Mouse (Mus musculus) ovary, postnatal 10 days (tissue): Measurements from ENCODE around the gene Wdr48.

Experiments used
- DNase-seq: peaks from one replicate; pipeline ENCODE4 v3.0.0; 2022; ENCODE audit warnings: low spot score

Gene Wdr48

DNA sequence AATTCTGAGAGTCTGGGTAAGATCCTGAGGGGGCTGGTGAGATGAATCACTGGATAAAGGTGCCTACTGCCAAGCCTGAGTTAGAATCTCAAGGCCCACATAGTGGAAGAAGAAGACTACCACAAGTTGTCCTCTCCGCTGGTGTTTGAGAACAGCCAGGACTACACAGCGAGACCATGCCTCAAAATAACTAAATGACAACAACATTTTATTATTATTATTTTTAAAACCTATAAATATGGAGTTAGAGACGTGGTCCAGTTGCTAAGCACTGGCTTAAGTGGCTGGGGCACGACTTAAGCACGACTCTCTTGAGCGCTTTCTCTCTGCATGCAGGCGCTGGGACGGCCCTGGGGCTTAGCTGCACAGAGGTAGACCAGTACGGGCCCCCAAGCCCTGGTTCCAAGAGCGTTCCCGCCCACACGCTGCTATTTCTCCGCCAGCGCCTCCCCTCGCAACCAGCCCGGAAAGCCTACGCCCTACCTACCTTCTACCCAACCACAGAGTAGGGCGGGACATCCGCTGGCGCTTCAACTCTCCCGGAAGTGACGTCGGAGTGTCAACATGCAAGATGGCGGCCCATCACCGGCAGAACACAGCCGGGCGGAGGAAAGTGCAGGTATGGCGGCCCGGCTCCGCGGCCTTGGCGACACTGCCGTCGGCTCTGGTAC, at the start of gene Wdr48:
Wdr48 (plus strand) TSS at position 540 of the 671 bp plus-strand sequence.
- peak; percentile 89 for DNase-seq

GRCm38 (mm10) chr9:119847187-119847586, 47.5 kb upstream of the Wdr48 start:
- DNase-seq = no peak

GRCm38 (mm10) chr9:119848671-119849070, 46.0 kb upstream of the Wdr48 start:
- no peak for DNase-seq

DNA sequence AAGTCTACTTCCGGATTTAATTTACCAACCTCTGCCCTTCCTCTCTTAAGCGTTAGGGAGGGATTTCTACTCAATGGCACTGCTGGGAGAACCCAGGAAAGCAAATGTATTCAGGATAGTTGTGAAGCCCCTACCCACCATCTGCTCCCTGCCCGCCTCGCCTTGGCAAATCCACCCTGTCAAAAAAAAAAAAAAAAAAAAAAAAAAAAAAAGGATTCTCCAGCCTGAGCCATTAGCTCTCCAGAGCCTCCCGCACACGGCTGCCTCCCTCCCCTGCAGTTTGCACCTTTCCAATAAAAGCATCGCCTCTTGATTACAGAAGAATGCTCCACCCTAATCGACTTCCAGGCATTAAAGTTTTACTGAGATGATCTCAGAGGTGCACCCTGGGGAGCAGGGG, 45.5 kb upstream of the Wdr48 start:
- DNase-seq = no peak

DNA sequence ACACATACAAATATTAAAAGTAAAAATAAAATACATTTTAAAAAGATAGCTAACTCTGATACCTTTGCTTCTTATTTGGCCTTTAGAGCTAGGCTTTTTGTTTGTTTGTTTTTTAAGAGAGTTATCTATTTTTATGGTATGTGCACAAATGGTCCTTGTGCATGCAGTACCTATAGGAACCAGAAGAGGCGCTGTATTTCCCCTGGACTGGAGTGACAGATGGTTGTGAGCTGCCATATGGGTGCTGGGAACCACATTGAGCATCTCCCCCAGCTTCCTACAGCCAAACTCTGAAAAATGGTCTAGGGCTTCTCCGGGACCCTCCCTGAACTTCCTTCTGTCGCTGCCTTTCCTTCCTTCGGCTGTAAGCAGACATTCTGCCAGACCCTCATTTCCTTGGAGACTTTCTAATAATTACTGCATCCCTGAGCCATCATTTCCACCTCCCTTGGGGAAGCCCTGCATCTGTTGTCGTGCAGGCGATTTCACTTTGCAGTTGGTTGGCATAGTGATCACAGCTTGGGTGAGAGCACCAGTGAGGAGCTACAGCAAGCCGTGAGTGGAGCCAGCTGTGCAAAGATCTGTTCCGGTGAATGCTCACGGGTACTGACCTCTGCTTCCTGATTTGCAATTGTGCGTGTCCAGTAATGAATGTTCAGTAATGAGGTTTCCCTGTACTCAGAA, 42.2 kb upstream of the Wdr48 start:
- no peak for DNase-seq

DNA sequence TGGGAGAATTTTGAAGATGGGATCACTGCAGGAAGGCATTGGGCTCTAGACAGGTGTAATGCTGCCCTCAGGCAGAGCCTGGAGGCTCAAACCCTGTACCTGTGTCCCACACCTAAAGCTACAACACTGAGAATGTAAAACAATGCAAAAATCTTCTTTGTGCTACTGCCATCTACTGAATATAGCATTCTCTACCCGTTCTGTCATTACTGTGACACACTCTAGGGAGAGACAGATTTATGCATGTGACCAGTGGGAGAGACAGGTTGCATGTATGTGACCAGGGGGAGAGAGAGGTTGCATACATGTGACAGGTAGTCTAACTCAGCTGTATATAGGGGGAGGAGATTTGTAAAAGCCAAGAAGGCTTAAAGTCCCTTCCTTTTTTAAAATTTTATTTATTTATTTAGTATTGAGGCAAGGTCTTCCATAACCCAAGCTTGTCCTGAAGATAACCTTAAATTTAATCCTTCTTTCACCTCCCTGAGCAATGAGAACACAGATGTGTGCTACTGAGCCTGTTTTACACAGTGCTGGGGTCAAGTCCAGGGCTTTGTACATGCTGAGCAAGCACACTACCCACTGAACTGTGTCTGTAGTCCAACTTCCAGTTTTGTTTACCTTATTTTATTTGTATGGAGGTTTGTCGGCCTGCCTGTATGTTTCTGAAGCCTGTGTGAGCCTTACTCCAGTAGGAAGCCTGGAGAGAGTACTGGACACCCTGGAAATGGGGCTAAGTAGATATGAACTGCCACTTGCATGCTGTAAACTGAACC, 41.4 kb upstream of the Wdr48 start:
- no peak for DNase-seq

GRCm38 (mm10) chr9:119854170-119854569, 40.5 kb upstream of the Wdr48 start:
- no peak for DNase-seq

DNA sequence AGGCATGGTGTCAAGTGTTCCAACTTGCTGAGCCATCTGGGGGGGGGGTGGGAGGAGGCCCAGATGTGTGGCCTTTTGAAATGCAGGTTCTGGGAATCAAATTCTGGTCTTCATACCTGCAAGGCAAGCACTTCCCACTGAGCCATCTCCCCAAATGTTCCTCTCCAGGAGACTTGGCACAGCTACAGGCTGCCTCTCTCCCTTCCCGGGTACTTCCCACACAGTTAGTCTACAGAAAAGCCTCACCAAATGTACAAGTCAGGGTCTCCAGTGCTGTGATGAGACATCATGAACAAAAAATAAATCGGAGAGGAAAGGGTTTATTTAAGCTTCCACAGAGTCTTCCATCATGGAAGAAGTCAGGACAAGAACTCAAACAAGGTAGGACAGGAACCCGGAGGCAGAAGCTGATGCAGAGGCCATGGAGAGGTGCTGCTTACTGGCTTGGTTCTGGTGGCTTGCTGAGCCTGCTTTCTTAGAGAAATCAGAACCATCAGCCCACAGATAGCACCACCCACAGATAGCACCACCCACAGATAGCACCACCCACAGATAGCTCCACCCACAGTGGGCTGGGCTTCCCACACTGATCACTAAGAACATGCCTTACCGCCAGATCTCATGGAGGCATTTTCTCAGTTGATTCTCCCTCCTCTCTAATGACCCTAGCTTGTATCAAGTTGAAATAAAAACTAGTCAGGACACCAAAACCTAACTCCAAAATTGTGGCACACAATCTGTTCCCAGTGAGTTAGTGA, 7.4 kb upstream of the Wdr48 start:
- DNase-seq = no peak

DNA sequence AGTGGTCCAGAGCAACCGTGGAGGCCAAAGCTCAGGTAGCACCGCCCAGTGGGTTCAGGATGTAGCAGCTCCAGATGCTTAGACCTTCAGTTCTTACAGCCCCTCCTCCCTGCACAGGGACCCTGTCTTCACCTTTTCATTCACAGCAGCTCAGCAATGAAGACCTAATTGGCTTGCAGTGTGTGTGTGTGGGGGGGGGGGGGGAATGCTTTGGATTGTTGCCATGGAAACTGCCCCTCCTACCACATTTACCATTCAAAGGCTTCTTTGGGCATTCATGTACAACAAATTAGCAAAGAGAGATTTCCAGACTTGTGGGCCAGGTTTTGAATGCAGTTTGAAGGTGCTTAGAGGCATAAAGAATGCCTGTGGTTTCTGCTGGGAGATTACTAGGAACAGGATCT, 5.8 kb upstream of the Wdr48 start:
- DNase-seq = no peak

- no peak for DNase-seq
These were observed 5.2 kb upstream of the Wdr48 start for GRCm38 (mm10) chr9:119889446-119889845.

DNA sequence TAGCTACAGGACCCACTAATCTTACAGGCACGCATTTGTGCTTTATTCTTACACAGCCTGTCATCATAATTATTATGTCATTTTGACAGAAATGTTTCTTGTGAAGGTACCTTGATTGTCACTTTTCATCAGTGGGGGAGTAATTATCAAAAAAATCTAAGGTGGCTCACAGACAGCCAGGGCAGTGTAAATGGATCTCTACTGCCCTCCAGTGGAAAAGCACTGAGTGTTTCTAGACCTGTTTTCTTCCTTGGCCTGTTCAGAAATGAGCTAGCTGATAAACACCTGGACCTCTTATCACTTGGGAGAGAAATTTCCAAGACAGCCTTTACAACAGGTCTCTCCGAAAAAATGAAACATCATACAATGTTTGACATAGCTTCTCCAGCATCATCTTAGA, 4.0 kb upstream of the Wdr48 start:
- no peak for DNase-seq

DNA sequence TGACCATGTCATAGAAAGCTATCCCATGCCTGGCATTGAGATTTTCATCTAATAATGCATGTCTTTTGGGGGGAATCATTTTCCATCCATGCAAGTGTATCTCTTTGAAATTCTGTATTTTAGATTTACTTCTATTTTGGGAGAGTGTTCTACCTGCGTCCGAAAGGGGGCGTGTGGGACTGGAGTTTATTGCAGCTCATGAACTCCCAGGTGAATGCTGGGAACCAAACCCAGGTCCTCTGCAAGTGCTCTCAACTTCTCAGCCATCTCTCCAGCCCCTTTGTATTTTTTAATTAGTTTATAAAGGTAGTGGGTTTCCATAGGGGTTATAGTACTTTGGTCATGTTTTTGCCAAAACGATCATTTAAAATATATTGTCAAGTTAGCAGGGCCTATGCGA, 797 bp upstream of the Wdr48 start:
- DNase-seq = no peak

- DNase-seq = no peak
These were observed 503 bp downstream of the Wdr48 start for GRCm38 (mm10) chr9:119895040-119895721.

- no peak for DNase-seq
These were observed 4.8 kb downstream of the Wdr48 start for GRCm38 (mm10) chr9:119899446-119899845.

DNA sequence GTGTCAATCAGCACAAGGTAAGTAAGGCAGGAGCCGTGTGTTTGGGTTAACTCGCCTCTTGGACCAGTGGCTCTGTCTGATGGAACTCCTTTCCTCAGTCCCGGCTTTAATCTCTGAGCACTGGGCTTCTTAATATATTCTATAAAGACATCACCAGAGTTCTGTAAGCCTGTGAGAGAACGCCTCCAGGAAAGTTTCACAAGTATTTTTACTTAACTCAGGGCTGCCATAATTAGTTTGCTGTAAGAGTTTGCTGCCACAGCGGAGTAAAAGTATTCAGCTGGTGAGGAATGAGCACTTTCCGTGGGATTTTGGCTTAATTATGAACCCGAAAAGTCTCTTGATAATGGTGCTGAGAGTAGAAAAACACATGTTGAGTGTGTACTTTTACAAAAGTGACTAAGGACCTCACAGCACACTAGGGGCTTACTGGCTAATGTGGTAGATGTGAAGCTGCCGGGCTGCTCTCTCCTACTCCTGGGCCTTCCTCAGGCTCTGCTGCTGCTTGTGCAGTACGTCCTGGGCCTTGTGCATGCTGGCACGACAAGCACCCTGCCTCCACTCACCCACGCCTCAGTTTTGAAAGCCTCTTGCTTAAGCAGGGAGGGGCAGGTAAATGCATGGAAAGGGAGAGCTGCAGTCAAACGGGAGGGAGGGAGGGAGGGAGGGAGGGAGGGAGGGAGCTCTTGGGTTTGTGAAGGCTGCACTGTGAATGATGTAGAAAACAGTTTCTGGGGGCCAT, 7.9 kb downstream of the Wdr48 start:
- DNase-seq = no peak

GRCm38 (mm10) chr9:119908708-119909107, 14.0 kb downstream of the Wdr48 start:
- no peak for DNase-seq

- DNase-seq = no peak
These were observed 15.3 kb downstream of the Wdr48 start for GRCm38 (mm10) chr9:119909931-119910330.

DNA sequence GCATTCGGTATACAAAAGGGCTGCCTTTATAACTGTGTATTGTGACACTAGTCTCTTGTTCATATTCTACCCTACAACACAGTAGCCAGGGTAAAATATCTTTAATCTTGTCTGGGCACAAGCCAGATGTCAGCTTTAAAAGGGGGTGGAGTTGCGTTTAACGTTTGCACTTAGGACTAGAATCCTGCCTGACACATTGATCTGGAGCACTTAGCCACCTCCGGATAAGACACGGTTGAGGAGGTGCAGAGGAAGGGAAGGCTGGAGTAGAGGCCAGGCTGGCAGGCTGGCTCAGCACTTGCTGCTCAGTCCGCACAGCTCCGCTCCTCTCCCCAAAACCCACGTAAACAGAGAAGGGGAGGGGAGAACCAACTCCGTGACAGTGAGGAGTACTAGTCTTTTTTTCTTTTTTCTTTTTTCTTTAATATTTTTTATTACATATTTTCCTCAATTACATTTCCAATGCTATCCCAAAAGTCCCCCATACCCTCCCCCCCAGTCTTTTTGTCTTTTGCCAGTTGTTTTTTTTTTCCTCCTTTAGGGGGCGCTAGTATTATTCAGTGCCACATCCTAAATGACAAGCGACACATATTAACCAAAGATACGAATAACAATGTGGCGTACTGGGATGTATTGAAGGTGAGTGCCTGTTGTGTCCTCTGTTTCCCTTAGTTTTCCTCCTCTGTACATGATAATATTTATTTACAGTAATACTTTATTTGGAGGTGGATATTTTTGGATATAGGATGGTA, 18.6 kb downstream of the Wdr48 start:
- no peak for DNase-seq

DNA sequence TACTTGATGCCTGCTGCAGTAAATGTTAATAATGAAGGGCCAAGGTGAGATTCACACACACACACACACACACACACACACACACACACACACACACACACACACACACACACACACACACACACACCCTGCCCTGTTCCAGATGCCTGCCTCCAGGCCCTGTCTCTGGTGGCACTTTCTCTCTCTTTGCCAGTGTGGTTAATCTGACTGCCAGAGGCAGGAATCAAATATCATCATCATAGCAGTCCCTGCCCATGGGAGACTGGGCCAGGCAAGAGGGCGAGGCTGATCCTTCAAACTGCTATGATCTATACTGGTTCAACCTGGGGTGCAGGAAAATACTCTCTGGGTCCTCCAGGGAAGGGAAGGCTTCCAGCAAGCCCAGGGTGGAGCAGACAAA, 25.2 kb downstream of the Wdr48 start:
- DNase-seq = no peak

DNA sequence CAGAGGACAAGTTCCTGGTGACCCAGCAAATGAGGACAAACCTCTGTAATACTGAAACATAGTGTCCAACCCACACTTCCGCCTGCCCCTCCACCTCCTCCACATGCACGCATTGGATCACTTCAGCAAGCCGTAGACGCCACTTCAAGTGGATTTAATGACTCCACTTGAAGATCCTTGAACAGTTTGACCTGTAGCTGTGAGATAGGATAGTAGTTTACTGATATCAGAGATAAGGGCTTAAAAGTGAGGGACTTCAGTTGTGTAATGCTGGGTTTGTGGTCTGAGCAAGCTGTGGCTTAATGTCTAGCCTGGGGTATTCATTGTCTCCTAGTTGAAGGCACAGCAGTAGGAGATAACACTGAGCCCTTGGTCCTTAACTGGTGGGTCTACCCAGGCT, 28.8 kb downstream of the Wdr48 start:
- no peak for DNase-seq
